Mouse (Mus musculus) spleen, adult 12 weeks (tissue): ENCODE measurements around the gene Mgarp.
"Not testable (repeated sequence)": the region's sequence is repeated elsewhere in the genome, so short reads cannot be mapped to it uniquely, and the experiment has no call there.

Experiments
- DNase-seq: peaks from one replicate; pipeline ENCODE4 v3.0.0; 2022; ENCODE audit warnings: low spot score

Mgarp gene

GRCm38 (mm10) chr3:51366926-51367325, 29.6 kb downstream of the Mgarp start:
- DNase-seq, result no peak

DNA sequence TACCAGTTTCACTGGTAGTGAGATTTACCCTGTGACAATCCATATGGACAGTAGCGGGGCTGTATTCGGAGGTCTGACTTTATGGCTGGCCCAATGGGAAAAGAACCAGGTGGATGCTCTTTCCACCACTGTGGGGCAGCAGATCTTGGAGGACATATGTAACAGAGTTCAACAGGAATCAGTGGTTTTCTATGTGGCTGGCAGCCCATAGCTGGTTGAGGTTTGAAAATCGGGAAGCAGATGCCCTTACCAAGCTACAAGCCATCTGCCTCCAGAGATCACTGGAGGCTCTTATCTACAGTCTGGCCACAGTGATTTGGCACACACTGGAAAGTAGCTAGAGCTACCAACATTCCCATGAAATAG, 31.0 kb downstream of the Mgarp start:
- DNase-seq, result no peak

- peak; percentile 57 for DNase-seq
These were observed 31.6 kb downstream of the Mgarp start for GRCm38 (mm10) chr3:51364703-51365516.

DNA sequence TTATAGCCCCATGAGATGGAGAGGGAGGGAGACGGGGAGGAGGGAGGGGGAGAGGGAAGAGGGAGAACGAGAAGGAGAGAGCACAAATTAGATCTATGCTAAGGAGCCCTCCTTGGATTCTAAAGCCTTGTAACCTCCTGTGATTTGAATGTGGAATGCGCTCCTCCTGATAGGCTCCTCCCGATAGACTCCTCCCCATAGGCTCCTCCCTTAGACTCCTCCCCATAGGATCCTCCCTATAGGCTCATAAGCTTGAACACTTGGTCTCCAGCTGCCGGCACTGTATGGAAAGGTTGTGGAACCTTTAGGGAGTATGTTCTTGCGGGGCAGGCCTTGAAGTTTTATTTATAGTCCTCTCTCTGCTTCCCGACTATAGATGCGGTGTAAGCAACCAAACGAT, 35.5 kb downstream of the Mgarp start:
- no peak for DNase-seq

DNA sequence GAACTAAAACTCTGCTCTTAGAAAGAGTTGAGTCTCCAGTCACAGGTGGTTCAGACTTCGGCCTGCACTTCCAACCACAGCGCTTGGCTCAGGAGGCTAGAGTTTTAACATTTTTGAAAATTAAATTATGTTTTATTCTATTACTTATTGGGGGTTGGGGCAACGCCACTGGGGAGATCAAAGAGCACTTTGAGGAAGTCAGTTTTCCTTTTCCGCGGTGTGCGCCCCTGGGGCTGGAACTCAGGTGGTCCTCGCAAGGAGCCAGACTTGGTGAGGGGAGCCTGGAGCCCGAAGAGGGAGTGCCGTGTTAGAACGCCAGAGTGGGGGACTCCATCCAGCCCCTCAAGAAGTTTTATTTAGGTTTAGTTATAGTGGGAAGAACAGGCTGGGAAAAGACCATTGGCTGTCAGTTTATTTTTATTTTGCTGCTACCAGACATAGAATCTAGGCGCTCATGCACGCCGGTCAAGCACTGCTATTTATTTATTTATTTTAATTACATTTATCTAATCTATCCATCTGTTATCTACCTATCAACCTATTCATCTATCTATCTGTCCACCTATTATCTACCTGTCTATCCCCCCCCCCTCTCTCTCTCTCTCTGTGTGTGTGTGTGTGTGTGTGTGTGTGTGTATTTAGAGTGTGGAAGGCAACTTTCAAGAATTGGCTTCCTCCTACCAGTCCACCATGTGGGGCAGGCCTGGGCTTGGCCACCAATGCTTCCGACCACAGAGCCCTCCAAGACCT, 36.8 kb downstream of the Mgarp start:
- no peak for DNase-seq

GRCm38 (mm10) chr3:51358660-51359557, 37.6 kb downstream of the Mgarp start:
- DNase-seq, result peak; percentile 70

DNA sequence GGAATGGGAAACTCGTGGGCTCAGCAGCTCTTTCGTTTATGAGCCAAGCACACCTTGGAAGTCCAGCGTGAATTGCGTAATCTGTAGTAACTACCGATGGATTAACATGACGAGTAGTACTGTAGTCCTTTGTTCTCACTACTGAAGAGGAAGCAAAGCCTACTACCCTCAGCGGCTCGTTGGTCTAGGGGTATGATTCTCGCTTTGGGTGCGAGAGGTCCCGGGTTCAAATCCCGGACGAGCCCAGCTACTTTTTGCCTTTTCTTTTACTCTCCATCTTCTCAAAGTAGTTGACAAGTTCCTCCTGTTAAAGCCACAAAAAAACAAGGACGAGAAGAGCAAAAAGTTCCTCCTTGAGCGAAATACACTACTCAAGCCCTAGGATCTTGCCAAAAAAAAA, 38.4 kb downstream of the Mgarp start:
- peak; percentile 60 for DNase-seq

GRCm38 (mm10) chr3:51357624-51358023, 38.9 kb downstream of the Mgarp start:
- DNase-seq, result no peak

DNA sequence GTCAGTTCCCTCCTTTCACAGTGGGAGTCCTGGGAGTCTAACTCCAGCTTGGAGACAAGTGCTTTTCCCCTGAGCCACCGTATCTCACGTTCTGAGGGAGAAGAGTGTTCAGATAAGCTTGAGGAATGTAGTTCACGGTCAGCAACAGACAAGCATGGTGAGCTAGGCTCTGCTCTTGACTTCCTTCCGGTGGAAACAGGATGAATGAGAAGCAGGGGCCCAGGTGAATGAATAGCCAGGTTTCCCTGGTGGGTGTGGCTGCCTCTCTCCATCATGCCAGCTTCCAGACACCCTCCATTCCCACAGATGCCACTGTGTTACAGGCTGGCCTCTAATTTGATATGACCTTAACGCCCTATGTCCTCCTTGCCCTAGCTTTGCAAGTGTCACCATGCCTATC, 39.5 kb downstream of the Mgarp start:
- no peak for DNase-seq

DNA sequence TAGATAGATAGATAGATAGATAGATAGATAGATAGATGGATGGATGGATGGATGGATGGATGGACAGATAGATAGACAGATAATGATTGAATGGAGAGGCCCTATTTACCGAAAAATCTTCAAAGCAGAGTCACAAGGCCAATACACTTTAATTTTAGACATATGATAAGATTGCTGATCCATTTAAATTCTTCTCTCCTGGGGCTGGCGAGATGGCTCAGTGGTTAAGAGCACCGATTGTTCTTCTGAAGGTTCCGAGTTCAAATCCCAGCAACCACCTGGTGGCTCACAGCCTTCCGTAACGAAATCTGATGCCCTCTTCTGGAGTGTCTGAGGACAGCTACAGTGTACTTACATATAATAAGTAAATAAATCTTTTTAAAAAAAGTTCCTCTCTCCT, 41.6 kb downstream of the Mgarp start:
- DNase-seq, result not testable (repeated sequence)

GRCm38 (mm10) chr3:51354034-51354427, 42.5 kb downstream of the Mgarp start:
- DNase-seq, result no peak

- peak; percentile 48 for DNase-seq
These were observed 43.1 kb downstream of the Mgarp start for GRCm38 (mm10) chr3:51353325-51354033.

DNA sequence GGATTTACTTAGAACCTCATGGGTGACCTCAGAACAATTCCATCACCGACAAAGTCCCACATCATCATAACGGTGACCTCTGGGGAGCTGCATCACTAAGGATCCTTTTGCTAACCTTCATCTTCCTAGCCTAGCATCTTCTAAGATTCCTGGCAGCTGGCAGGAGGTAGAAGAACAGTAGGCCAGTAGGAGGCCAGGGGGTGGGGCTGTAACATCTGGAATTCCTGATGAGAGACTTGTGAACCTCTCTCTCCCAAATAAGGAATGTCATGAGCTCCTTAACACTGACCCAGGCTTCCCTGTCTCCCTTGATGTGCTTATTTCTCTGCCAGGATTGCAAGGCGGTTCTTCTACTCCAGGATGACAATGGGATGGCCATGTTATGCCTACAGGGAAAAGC, 45.7 kb downstream of the Mgarp start:
- no peak for DNase-seq

DNA sequence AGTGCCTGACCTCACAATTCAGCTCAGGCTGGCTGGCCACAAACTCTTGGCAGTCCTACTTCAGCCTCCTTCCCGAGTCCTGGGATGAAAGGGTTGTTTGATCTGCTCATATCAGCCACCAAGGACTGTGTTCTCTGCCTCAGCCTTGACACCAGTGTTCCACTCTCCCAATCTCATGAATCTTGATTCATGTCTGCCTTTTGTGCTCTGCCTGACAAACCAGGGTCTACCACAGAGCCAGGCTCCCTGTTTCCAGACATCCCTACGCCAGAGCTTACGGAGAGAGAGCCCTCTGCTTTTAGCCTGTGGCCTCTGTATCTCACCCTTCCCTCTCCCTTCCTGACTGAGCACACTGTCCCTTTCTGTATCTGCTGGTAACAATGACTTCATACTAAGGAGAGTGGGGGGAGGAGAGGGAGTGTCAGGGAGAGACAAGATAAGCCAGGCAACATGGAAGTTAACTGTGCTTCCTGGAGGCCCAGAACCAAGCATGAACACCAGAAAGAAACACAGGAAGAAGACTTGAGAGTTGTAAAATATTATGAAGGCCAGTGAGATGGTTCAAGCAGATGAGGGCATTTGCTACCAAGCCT, 47.8 kb downstream of the Mgarp start:
- no peak for DNase-seq

GRCm38 (mm10) chr3:51345017-51345416, 51.5 kb downstream of the Mgarp start:
- not testable (repeated sequence) for DNase-seq

DNA sequence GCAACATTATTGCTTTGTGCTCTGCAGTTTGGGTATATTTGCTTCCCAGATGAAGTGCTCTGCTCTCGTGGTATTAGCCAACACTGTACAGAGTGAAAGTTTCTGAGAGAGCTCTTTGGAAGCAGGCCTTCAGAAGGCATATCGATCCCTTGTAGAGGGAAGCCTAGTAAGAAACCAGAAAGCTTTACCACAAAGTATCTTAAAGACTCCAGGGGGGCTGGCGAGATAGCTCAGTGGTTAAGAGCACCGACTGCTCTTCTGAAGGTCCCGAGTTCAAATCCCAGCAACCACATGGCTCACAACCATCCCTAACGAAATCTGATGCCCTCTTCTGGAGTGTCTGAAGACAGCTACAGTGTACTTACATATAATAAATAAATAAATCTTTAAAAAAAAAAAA, 52.4 kb downstream of the Mgarp start:
- DNase-seq, result not testable (repeated sequence)

DNA sequence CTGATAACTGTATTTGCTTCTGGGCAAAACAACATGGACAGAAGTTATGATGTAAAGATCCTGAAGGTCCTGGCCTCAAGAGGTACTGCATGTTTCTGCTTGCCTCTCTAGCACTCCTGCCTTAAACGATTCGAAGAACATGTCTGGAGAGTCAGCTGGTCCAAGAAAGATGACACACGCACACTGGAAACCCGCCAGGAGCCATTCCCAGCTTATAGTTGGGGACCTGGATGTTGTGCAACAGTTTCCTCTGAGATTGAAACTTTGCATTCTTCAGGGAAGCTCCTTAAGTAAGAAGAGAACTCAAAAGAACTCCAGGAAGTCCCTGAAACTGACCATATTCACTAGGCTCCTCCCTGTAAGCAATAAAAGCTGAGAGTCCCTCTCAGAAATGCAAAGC, 53.3 kb downstream of the Mgarp start:
- DNase-seq, result no peak

GRCm38 (mm10) chr3:51342152-51342551, 54.4 kb downstream of the Mgarp start:
- DNase-seq, result no peak

GRCm38 (mm10) chr3:51341268-51342081, 55.1 kb downstream of the Mgarp start:
- peak; percentile 82 for DNase-seq

GRCm38 (mm10) chr3:51340552-51341267, 55.8 kb downstream of the Mgarp start, which contains the start of gene Elf2:
Gene Elf2 (minus strand): TSS chr3:51340663.
- peak; percentile 81 for DNase-seq
